25 mouse cellular contexts compared by ENCODE assay signal in the genomic region with DNA sequence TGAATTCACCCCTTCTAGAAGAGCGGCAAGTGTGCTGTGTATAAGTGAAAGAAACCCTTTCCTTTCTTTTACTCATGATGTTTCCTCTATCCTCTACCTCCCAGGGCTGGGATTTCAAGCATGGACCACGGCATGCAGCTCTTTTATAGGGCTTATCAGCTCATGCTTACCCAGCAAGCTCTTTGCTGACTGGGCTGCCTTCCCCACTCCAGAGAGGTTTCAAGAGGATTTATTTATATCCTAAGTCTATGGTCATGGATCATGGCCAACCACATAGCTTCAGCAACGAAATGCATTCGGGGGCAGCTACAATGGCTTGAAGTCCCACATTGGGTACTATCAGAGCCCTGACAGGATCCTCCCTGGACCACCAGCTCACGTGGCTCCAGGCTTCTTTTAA.
DNase-seq lines count a peak whose midpoint lies in the region; ATAC-seq and TF ChIP-seq lines count a peak whose summit lies in the region.
"Had no signal": no experiment of that assay in that cellular context is flagged by ENCODE, and none has a peak within 500 bp of the region (broad histone marks: within the 10 kb centered on the region; RNA-seq: fewer than 3 reads in every experiment).

No protein-coding gene starts in this region.

- no peak overlapping the region for H3K4me3 ChIP-seq in lung, embryonic 14.5 days (ENCODE audit: low read depth, low read length)
- no peak overlapping the region for H3K4me3 ChIP-seq in lung, postnatal 0 days (ENCODE audit: low read depth, low read length)
- no peak overlapping the region for H3K4me3 ChIP-seq in heart, embryonic 12.5 days
- H3K4me3 ChIP-seq in heart, postnatal 0 days (ENCODE audit: low read depth, low read length) = no peak overlapping the region
- H3K4me3 ChIP-seq in layer of hippocampus, adult 2 months = no peak overlapping the region
- no peak overlapping the region for H3K4me3 ChIP-seq in forebrain, embryonic 15.5 days
- H3K4me3 ChIP-seq: gastrocnemius, adult 2 months; hindbrain, embryonic 10.5 days; hindbrain, embryonic 15.5 days; kidney, embryonic 15.5 days; limb, embryonic 13.5 days; stomach, embryonic 15.5 days had no signal

- no peaks in the 10 kb centered on the region for H3K9me3 ChIP-seq in lung, embryonic 14.5 days (ENCODE audit: low read depth, low read length)
- no peaks in the 10 kb centered on the region for H3K9me3 ChIP-seq in lung, postnatal 0 days (ENCODE audit: low read length)
- no peaks in the 10 kb centered on the region for H3K9me3 ChIP-seq in heart, embryonic 12.5 days (replicated peaks)
- H3K9me3 ChIP-seq in heart, postnatal 0 days (replicated peaks; ENCODE audit: control insufficient read depth, low read length) = no peaks in the 10 kb centered on the region
- no peaks in the 10 kb centered on the region for H3K9me3 ChIP-seq in forebrain, embryonic 15.5 days
- H3K9me3 ChIP-seq: hindbrain, embryonic 10.5 days; hindbrain, embryonic 15.5 days; kidney, embryonic 15.5 days; limb, embryonic 13.5 days; stomach, embryonic 15.5 days had no signal

- no peak for TF ChIP-seq CTCF in lung, embryonic 14.5 days (IDR thresholded peaks at IDR 0.05; ENCODE audit: low read depth)
- TF ChIP-seq CTCF in lung, postnatal 0 days (IDR thresholded peaks at IDR 0.05) = no peak
- TF ChIP-seq CTCF in heart, postnatal 0 days (IDR thresholded peaks at IDR 0.05; ENCODE audit: low read depth) = no peak
- TF ChIP-seq CTCF in layer of hippocampus, adult 2 months (conservative IDR thresholded peaks at IDR 0.05) = no peak

- peak; percentile 11 for DNase-seq in lung, embryonic 14.5 days
- DNase-seq in lung, postnatal 0 days (ENCODE audit: low spot score) = no peak
- DNase-seq in heart, postnatal 0 days (ENCODE audit: low spot score) = peak; percentile 93
- no peak for DNase-seq in layer of hippocampus, adult 2 months (ENCODE audit: low spot score in 2 of 2)
- no peak for DNase-seq in frontal cortex, postnatal 25 days (ENCODE audit: low spot score in 2 of 2)
- DNase-seq: adrenal gland, postnatal 25 days; cerebellum, adult 18-20 months; cerebellum, postnatal 10 days; gastrocnemius, adult 2 months; gastrocnemius, postnatal 36 days; kidney, adult 18-20 months; kidney, postnatal 25 days; lung, postnatal 4 days; midbrain, embryonic 14.5 days; right cerebral cortex, postnatal 14 days had no signal

- no peak overlapping the region for H3K4me2 ChIP-seq in lung, embryonic 14.5 days
- no peak overlapping the region for H3K4me2 ChIP-seq in lung, postnatal 0 days (replicated peaks; ENCODE audit: low read depth, low read length)
- peak overlapping the region; percentile 5; the same call in 1 of the 2 replicates for H3K4me2 ChIP-seq in heart, embryonic 12.5 days
- H3K4me2 ChIP-seq in heart, postnatal 0 days (ENCODE audit: low read depth, low read length) = no peak overlapping the region
- H3K4me2 ChIP-seq in forebrain, embryonic 15.5 days (replicated peaks) = no peak overlapping the region
- H3K4me2 ChIP-seq: hindbrain, embryonic 15.5 days; kidney, embryonic 15.5 days; limb, embryonic 13.5 days; liver, embryonic 11.5 days; stomach, embryonic 15.5 days had no signal

- H3K9ac ChIP-seq in lung, embryonic 14.5 days = no peak overlapping the region
- H3K9ac ChIP-seq in lung, postnatal 0 days (replicated peaks; ENCODE audit: low read depth) = no peak overlapping the region
- no peak overlapping the region for H3K9ac ChIP-seq in heart, embryonic 12.5 days
- no peak overlapping the region for H3K9ac ChIP-seq in heart, postnatal 0 days (replicated peaks; ENCODE audit: low read depth, low read length)
- no peak overlapping the region for H3K9ac ChIP-seq in forebrain, embryonic 15.5 days (replicated peaks)
- H3K9ac ChIP-seq: hindbrain, embryonic 15.5 days; kidney, embryonic 15.5 days; limb, embryonic 13.5 days; stomach, embryonic 15.5 days had no signal

- WGBS in lung, embryonic 14.5 days = 70% methylated on average over 5 of the region's 5 CpGs
- whole genome bisulfite sequencing in lung, postnatal 0 days = 73% methylated on average over 5 of the region's 5 CpGs
- WGBS in heart, embryonic 12.5 days = 36% methylated on average over 5 of the region's 5 CpGs
- 26% methylated on average over 5 of the region's 5 CpGs for WGBS in heart, postnatal 0 days
- 87% methylated on average over 5 of the region's 5 CpGs for WGBS in forebrain, embryonic 15.5 days

- no peaks in the 10 kb centered on the region for H3K36me3 ChIP-seq in lung, embryonic 14.5 days (ENCODE audit: insufficient read depth)
- H3K36me3 ChIP-seq in lung, postnatal 0 days (ENCODE audit: insufficient read depth, low read length) = no peaks in the 10 kb centered on the region
- no peaks in the 10 kb centered on the region for H3K36me3 ChIP-seq in heart, embryonic 12.5 days
- no peaks in the 10 kb centered on the region for H3K36me3 ChIP-seq in heart, postnatal 0 days (replicated peaks; ENCODE audit: control insufficient read depth, insufficient read depth, low read length)
- H3K36me3 ChIP-seq in forebrain, embryonic 15.5 days = no peaks in the 10 kb centered on the region
- H3K36me3 ChIP-seq: hindbrain, embryonic 10.5 days; hindbrain, embryonic 15.5 days; kidney, embryonic 15.5 days; limb, embryonic 13.5 days; stomach, embryonic 15.5 days had no signal

- no peaks in the 10 kb centered on the region for H3K27me3 ChIP-seq in lung, embryonic 14.5 days (ENCODE audit: insufficient read depth, low read length)
- H3K27me3 ChIP-seq in lung, postnatal 0 days (replicated peaks; ENCODE audit: insufficient read depth, low read length) = no peaks in the 10 kb centered on the region
- no peaks in the 10 kb centered on the region for H3K27me3 ChIP-seq in heart, embryonic 12.5 days (replicated peaks)
- no peaks in the 10 kb centered on the region for H3K27me3 ChIP-seq in heart, postnatal 0 days (ENCODE audit: control insufficient read depth, insufficient read depth, low read length)
- H3K27me3 ChIP-seq in forebrain, embryonic 15.5 days = no peaks in the 10 kb centered on the region
- H3K27me3 ChIP-seq: hindbrain, embryonic 15.5 days; kidney, embryonic 15.5 days; limb, embryonic 13.5 days; stomach, embryonic 15.5 days had no signal

- no peak for ATAC-seq in lung, embryonic 14.5 days (ENCODE audit: insufficient read depth)
- no peak for ATAC-seq in lung, postnatal 0 days
- ATAC-seq in heart, embryonic 12.5 days (ENCODE audit: insufficient number of reproducible peaks, low FRiP score) = peak; percentile 73
- peak; percentile 92 for ATAC-seq in heart, postnatal 0 days (ENCODE audit: insufficient read depth, low read depth)
- no peak for ATAC-seq in forebrain, embryonic 15.5 days (replicated peaks)
- ATAC-seq: forebrain, embryonic 14.5 days; inflammation-experienced regulatory T-cells, adult 6 months had no signal

- H3K27ac ChIP-seq in lung, embryonic 14.5 days (ENCODE audit: low read depth) = no peak overlapping the region
- H3K27ac ChIP-seq in lung, postnatal 0 days (ENCODE audit: low read length) = no peak overlapping the region
- peak overlapping the region; percentile 79 for H3K27ac ChIP-seq in heart, embryonic 12.5 days (ENCODE audit: poor library complexity, severe bottlenecking)
- peak overlapping the region; percentile 69 for H3K27ac ChIP-seq in heart, postnatal 0 days (ENCODE audit: low read depth)
- no peak overlapping the region for H3K27ac ChIP-seq in layer of hippocampus, adult 2 months
- no peak overlapping the region for H3K27ac ChIP-seq in forebrain, embryonic 15.5 days (replicated peaks)
- H3K27ac ChIP-seq: gastrocnemius, adult 2 months; hindbrain, embryonic 10.5 days; hindbrain, embryonic 15.5 days; kidney, embryonic 15.5 days; limb, embryonic 13.5 days; stomach, embryonic 15.5 days had no signal

- H3K4me1 ChIP-seq in lung, embryonic 14.5 days (ENCODE audit: insufficient read depth) = no peaks in the 10 kb centered on the region
- H3K4me1 ChIP-seq in lung, postnatal 0 days (ENCODE audit: insufficient read depth, low read depth, low read length) = no peaks in the 10 kb centered on the region
- H3K4me1 ChIP-seq in heart, embryonic 12.5 days (replicated peaks) = peaks cover 21% of the 10 kb centered on the region
- peaks cover 29% of the 10 kb centered on the region for H3K4me1 ChIP-seq in heart, postnatal 0 days (ENCODE audit: control insufficient read depth, insufficient read depth)
- no peaks in the 10 kb centered on the region for H3K4me1 ChIP-seq in forebrain, embryonic 15.5 days
- H3K4me1 ChIP-seq: hindbrain, embryonic 10.5 days; hindbrain, embryonic 15.5 days; kidney, embryonic 15.5 days; stomach, embryonic 15.5 days had no signal

- TF ChIP-seq EP300 in lung, postnatal 0 days (IDR thresholded peaks at IDR 0.05) = no peak
- no peak for TF ChIP-seq EP300 in heart, postnatal 0 days (IDR thresholded peaks at IDR 0.05; ENCODE audit: low read depth)

Comparison
In these comparisons a context has a peak if more than half of its experiments do, and no peak if none do; other contexts are left out.
1. DNase-seq: peak in lung, embryonic 14.5 days (single experiment) and heart, postnatal 0 days (single experiment); none in lung, postnatal 0 days (single experiment), layer of hippocampus, adult 2 months (0 of 2) and frontal cortex, postnatal 25 days (0 of 2).
2. ATAC-seq: peak in heart, embryonic 12.5 days (single experiment) and heart, postnatal 0 days (single experiment); none in lung, embryonic 14.5 days (single experiment), lung, postnatal 0 days (single experiment) and forebrain, embryonic 15.5 days (single experiment).
3. H3K27ac ChIP-seq: peak in heart, embryonic 12.5 days (single experiment) and heart, postnatal 0 days (single experiment); none in lung, embryonic 14.5 days (single experiment), lung, postnatal 0 days (single experiment), layer of hippocampus, adult 2 months (single experiment) and forebrain, embryonic 15.5 days (single experiment).